Mouse (Mus musculus) ovary, adult 18-20 months (tissue): ENCODE data around the gene Mrps18a.

Source experiments
- DNase-seq: peaks from one replicate; pipeline ENCODE4 v3.0.0; 2022; ENCODE audit warnings: low spot score, mixed read lengths

The Mrps18a gene

GRCm38 (mm10) chr17:46110402-46111289 lies at the start of gene Mrps18a:
Gene Mrps18a, plus strand, starts transcription at chr17:46110986.
- DNase-seq: peak; percentile 68

DNA sequence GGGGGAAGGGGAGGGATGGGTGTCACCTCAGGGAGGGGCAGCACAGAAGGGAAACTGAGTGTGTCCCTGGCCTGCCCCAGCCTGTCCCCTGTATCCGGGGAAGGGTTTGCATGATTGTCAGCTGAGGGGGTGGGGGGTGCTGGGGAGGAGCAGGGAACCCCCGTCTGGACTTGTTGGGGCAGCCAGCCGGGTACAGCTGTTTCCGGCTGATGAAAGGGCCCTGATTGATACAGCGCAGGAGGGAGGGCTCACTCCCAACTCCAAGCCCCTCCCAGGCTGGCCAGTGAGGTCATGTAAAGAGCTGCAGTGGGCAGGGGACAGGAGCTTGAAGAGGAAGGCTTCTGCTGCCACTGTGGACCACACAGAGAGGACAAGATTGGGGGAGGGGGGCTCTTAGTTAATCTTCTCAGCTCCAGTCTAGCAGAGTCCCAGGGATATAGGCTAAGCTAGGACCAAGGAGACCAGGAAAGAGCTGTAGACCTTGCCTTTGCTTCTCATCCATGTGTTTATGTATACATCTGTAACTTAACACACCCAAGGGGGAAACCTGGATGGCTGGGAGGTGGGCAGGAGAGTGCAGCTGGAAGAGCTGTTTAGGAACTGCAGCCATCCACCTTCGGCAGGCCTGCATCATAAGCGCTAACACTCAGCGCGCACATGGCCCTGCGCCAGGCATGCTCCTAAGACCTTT lies 47.4 kb upstream of the Mrps18a start:
- DNase-seq: no peak

DNA sequence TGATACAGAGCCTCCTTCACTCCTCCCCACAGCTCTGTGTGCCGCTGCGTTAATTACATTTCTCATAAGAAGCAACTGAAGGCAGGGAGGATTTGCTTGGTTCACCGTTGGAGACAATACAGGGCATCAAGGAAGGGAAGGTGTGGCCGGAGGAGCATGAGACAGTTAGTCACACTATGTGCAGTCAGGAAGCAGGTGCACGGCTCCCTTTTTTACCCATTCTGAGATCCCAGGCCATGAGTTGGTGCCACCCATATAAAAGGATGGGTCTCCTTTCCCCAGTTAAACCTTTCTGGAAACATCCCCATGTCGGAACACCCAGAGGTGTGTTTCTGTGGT lies 46.8 kb upstream of the Mrps18a start:
- no peak for DNase-seq

DNA sequence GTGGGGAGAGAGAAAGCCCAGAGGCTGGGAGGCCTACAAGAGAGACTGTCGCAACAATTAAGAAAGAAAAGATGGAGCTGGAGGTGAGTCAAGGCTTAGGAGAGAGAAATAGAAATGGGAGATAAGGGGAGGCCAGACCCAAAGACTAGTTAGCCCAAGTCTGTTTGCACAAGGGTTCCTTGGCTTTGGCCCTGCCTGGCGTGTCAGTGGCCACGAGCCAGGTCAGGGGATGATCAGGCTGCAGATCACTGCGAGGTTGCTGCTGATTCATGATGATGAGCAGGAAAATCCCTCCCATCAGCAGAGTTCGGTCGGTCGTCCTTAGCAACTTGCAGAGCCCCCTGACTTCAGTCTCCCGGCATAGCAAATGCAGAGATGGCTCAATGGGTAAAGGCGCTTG lies 40.7 kb upstream of the Mrps18a start:
- DNase-seq: no peak

DNA sequence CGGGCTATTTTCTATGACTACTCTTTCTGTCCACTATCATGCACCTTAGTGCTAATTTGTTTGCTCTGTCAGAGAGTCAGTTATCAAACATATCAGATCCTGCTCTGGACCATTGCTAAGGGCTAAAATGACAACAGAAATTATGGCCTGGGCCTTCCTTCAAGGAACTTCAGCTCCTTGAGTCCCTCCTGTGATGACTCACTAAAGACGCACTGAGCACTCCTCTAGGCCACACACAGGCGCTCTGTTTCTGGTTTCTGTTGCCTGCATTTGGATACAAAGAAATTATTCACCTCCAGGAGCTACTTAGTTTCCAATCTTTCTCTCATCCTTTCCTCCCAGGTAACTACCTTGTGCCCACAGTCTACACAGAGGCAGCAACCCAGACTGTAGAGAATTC lies 39.3 kb upstream of the Mrps18a start:
- no peak for DNase-seq

- DNase-seq: peak; percentile 69
These were observed 37.0 kb upstream of the Mrps18a start for GRCm38 (mm10) chr17:46073730-46074301.

DNA sequence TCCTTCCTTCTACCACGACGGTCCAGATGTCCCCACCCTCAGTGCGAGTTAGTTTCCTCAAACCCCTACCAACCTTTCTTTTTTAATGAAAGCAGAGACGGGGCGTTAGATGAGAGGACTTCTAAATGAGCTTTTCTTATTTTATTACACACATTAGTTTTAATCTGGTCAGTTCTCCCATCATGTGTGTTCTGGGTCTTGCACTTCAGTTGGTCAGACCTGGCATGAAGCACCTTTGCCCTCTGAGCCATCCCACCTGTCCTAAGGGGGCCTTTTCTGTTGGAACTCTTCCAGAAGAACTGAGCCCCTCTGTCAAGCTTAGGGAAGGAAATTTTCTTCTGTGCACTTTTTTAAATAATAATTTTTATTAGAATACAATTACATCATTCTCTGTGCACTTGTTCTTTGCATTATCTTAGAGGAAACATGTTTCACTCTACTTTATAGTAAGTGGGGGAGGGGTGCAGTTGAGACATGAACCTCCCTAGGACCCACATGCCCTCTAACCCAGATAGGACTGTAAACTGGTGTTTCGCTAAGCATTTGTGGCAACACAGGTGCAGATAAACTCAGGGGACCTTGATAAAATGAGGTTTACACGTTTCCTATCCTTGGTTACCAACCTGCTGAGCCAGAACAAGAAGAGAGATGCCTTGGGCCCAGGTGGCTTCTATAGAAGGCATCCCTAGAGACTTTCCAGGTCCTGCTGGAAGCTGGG lies 36.2 kb upstream of the Mrps18a start:
- DNase-seq: no peak

GRCm38 (mm10) chr17:46075116-46075485 lies 35.7 kb upstream of the Mrps18a start:
- DNase-seq: no peak

DNA sequence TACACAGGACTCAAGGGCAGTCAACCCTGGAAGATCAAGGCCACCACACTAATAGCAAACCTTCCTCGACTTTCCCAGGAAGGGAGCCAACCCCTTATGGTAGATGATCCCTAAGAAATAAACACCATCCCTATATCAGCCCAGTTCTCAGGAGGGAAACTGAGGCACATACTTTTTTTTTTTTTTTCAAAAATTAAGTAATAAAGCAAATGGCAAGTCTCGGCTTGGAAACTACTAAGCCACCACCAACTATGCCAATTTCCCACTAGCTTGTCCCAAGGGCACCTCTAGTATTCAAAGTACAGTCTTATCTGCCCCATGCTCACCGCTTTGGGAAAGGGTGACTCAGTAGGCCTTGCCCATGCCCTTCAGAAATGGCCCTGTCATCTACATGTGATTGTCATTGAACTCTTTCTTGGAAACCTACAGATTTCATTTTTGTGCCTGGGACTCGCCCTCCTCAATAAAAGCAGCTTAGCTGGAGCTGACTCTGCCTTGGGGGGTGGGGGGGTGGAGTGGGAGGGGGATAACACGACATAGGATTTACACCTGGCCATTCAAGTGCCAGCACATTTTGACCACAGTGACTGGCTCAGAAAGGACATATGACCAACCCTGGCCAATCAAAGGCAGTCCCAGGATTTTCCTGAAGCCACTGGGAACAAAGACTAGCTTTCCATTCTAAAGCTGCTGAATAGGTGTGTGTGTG lies 35.1 kb upstream of the Mrps18a start:
- DNase-seq: no peak

DNA sequence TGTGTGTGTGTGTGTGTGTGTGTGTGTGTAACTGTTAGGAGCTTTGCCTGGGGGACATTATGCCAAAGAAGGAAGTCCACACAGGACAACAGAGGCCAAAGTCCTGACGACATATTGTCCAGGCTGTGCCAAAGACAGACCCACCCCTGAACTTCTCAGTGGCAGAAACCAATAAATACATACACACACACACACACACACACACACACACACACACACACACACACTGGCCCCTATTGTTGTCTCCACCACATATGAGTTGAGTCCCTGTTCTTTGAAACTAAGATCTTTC lies 34.6 kb upstream of the Mrps18a start:
- no peak for DNase-seq

- no peak for DNase-seq
These were observed 32.8 kb upstream of the Mrps18a start for GRCm38 (mm10) chr17:46077921-46078534.

DNA sequence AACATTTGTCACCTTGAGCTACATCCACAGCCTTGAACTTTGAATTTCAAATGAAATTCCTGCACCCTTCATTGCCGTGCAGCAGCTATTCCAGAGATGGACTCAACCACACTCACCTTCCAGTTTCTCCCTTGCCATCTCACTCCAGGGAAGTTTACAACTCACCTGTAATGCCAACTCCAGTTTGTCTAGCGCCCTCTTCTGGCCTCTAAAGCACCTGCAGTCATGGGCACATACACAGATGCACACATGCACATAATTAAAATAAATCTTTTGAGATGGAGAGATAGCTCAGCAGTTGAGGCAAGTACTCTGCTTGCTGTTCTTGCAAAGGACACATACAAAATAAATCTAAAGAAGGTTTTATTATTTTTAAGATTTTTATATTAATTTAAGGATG lies 31.7 kb upstream of the Mrps18a start:
- DNase-seq: no peak

- DNase-seq: no peak
These were observed 30.4 kb upstream of the Mrps18a start for GRCm38 (mm10) chr17:46080388-46080787.

DNA sequence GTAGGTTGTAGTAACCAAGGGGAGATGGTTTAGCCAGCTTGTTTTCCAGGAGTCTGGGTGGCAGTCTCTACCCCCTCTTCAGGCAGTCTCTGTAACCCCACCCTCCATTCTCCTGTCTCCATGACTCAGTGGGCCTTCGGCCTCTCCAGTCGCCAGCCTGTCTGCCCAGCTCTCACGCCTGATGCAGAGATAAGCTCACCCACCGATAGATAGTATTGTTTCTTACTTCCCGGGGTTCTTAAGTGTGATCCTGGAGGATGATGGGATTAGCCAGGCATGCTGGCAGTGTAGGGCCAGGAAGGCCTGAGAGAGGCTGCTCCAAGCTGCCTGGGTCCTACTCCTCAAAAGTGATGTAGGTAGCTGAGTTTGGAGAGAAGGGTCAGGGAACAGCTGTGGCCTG lies 29.7 kb upstream of the Mrps18a start:
- DNase-seq: no peak

DNA sequence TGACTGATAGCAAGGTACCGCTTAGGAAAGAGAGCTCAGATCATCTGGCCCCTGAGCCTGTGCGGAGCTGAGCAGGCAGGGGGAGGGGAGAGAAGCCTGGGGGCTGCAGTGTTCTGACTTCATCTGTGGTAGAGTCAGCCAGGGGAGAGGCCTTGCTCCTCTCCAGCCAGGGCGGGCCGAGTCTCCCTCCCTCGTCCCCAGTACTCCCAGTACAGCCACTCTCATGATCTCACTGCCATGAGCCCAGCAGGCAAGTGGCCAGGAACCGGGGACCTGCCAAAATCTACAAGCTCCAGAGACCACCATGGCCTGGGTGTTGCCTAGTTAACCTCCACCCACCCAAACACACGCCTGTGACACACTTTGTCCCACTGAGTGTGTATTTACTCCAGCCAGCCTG lies 29.1 kb upstream of the Mrps18a start:
- DNase-seq: no peak

GRCm38 (mm10) chr17:46083381-46083780 lies 27.4 kb upstream of the Mrps18a start:
- no peak for DNase-seq

GRCm38 (mm10) chr17:46084091-46084501 lies 26.7 kb upstream of the Mrps18a start:
- peak; percentile 78 for DNase-seq

DNA sequence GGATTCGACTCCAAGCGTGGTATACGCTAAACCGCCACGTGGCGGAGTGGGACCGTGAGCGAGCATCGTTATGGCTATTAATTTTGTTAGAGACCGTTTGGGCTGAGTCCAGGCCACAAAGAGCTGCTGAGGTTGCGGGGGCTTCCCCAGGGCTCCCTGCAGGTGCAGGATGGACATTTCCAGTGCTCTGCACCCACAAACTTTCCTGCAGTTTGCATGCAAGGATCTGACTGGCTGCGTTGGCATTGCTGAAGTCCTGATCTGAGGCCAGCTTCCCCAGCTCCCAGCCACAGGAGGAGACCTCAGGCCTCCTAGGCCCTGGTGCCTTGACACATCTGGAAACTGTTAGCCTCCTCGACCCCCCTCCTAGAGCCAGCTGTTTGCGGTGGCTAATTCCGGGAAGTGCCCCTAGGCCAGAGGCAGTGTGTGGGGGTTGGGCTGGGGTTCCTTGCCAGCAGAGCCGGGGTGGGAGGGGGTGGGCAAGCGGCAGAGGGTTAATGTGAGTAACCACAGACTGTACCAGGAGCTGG lies 24.4 kb upstream of the Mrps18a start:
- DNase-seq: no peak

- DNase-seq: no peak
These were observed 19.4 kb upstream of the Mrps18a start for GRCm38 (mm10) chr17:46091351-46091750.

DNA sequence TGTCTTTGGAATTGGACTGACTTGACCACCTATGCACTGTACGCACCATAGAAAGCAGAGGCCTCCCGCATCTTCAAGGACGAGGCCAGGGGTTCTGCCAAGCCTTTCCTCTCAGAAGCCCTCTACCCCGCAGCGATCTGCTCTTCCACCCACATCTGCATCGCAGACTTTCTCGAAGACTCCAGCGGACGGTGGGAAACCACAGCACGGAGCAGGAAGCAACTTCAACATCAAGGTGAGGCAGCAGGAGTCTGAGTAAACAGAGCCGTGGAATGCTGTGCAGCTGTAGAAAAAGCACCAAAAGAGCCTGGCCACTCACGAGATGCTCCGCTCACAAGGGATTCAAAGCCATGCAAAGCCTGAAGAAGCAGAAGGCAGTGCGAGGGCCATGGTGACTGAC lies 18.9 kb upstream of the Mrps18a start:
- DNase-seq: no peak

- no peak for DNase-seq
These were observed 12.3 kb upstream of the Mrps18a start for GRCm38 (mm10) chr17:46098525-46098924.
